Mouse (Mus musculus): ENCODE measurements around the gene Dop1b. TPM values are rescaled to one million over a fixed set of nuclear protein-coding genes. Genes with fewer than 3 reads are reported as not detected.
A peak's percentile ranks its signal among the peaks of the same experiment; 100 is the strongest.

Gene Dop1b
- total and polyA plus RNA-seq, 3 experiments: 0.90 to 4.5 (median 3.1) TPM

- no peak for TF ChIP-seq USF1 (IDR thresholded peaks at IDR 0.05; ENCODE audit: low read depth, low read length)
These were observed 104.4 kb downstream of the Dop1b start (continued) for GRCm38 (mm10) chr16:93815856-93816736.

- peaks cover 16 to 38% of the 10 kb centered on the region in 2 experiments for H3K4me1 ChIP-seq (ENCODE audit: control insufficient read depth in 1 of 2, insufficient read depth in 2 of 2)
- DNase-seq (ENCODE audit: extremely low read depth): no peak
- H3K9me3 ChIP-seq (replicated peaks; ENCODE audit: low read length): peaks cover 8% of the 10 kb centered on the region
- no peak for TF ChIP-seq MAX (IDR thresholded peaks at IDR 0.05; ENCODE audit: low read length)
- TF ChIP-seq SMC3 (IDR thresholded peaks at IDR 0.05; ENCODE audit: low read depth, low read length): no peak
- no peak for TF ChIP-seq UBTF (IDR thresholded peaks at IDR 0.05; ENCODE audit: low read depth, low read length)
- TF ChIP-seq MYC (IDR thresholded peaks at IDR 0.05; ENCODE audit: low read depth, low read length): no peak
- no peak for TF ChIP-seq JUND (conservative IDR thresholded peaks at IDR 0.05; ENCODE audit: low read depth, low read length)
- TF ChIP-seq USF2 (conservative IDR thresholded peaks at IDR 0.05; ENCODE audit: low read depth, low read length): 0 out of 2 replicates have a peak, but pooled peaks have one; percentile 12
- no peak; the same call in 1 of the 2 replicates for TF ChIP-seq NRF1 (IDR thresholded peaks at IDR 0.05; ENCODE audit: low read depth, low read length)
- TF ChIP-seq ZNF384 (IDR thresholded peaks at IDR 0.05; ENCODE audit: low read depth, low read length): no peak
- 0 out of 2 replicates have a peak, but pooled peaks have one; percentile 2 for TF ChIP-seq KAT2A (IDR thresholded peaks at IDR 0.05; ENCODE audit: insufficient replicate concordance, low read length)
- no peak for TF ChIP-seq RAD21 (IDR thresholded peaks at IDR 0.05; ENCODE audit: low read depth, low read length)
- no peak for TF ChIP-seq SIN3A (IDR thresholded peaks at IDR 0.05; ENCODE audit: low read length)
- no peak for TF ChIP-seq BHLHE40 (IDR thresholded peaks at IDR 0.05; ENCODE audit: low read depth, low read length)
- TF ChIP-seq TBP (conservative IDR thresholded peaks at IDR 0.05; ENCODE audit: low read depth, low read length): no peak
- no peak for TF ChIP-seq ZMIZ1 (IDR thresholded peaks at IDR 0.05; ENCODE audit: low read depth, low read length)
- H3K27ac ChIP-seq (ENCODE audit: insufficient read depth, low read depth): peak overlapping the region; percentile 97
- H3K4me3 ChIP-seq (replicated peaks in 1 of 3; ENCODE audit: low read depth in 2 of 3, low read length in 2 of 3, poor library complexity in 1 of 3): peak overlapping the region in 1 of 3 experiments; percentile 10
- H3K27me3 ChIP-seq (replicated peaks): no peaks in the 10 kb centered on the region
- dilution Hi-C loops (cut with MboI; ENCODE audit: extremely low pct_ligation_motif_present, extremely low pct_unique_long_range_greater_than_20kb, low sequenced_read_pairs): no loop called here
- no peaks in the 10 kb centered on the region for H3K36me3 ChIP-seq (replicated peaks in 1 of 2; ENCODE audit: control insufficient read depth in 1 of 2, insufficient read depth in 1 of 2, low read length in 1 of 2)
- no peaks in the 10 kb centered on the region for H3K79me2 ChIP-seq (replicated peaks; ENCODE audit: control insufficient read depth, extremely low read depth, insufficient read depth, poor library complexity, severe bottlenecking)
- in situ Hi-C loops (cut with MboI; ENCODE audit: low pct_ligation_motif_present, low pct_unique_long_range_greater_than_20kb, low sequenced_read_pairs): no loop called here
- H3K9ac ChIP-seq (ENCODE audit: insufficient read depth, low read depth): peak overlapping the region; percentile 26
- peak overlapping the region; percentile 45; the same call in 1 of the 2 replicates for H3K4me2 ChIP-seq (ENCODE audit: insufficient read depth, low read depth, poor library complexity, severe bottlenecking)
These were observed 105.2 kb downstream of the Dop1b start for GRCm38 (mm10) chr16:93816861-93817260.

DNA sequence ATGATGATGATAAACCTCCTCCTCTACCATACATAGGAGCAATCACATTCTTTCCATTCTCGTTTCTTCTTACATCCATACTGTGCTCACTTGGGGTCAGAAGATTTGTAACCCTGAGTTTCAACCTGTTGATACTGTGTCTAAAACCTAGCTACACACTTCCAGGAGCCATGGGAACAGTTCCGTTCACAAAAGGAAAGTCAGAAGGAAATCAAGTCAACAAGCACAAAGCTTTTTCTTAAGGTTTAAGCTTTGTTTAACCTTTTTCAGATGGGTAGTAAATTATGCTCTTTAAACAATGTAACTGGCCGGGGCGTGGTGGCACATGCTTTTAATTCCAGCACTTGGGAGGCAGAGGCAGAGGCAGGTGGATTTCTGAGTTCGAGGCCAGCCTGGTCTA lies 105.7 kb downstream of the Dop1b start:
- Histone ChIP-seq H3K79me2 (replicated peaks; ENCODE audit: control insufficient read depth, extremely low read depth, insufficient read depth, poor library complexity, severe bottlenecking) (no peaks in the 10 kb centered on the region), H3K36me3 (replicated peaks in 1 of 2; ENCODE audit: control insufficient read depth in 1 of 2, insufficient read depth in 1 of 2, low read length in 1 of 2) (no peaks in the 10 kb centered on the region), H3K4me1 (ENCODE audit: control insufficient read depth in 1 of 2, insufficient read depth in 2 of 2) (peaks cover 16 to 38% of the 10 kb centered on the region in 2 experiments), H3K4me3 (replicated peaks in 1 of 3; ENCODE audit: low read depth in 2 of 3, low read length in 2 of 3, poor library complexity in 1 of 3) (no peak overlapping the region), H3K9me3 (replicated peaks; ENCODE audit: low read length) (peaks cover 6% of the 10 kb centered on the region), H3K27ac (ENCODE audit: insufficient read depth, low read depth) (peak overlapping the region; percentile 97), H3K4me2 (ENCODE audit: insufficient read depth, low read depth, poor library complexity, severe bottlenecking) (peak overlapping the region; percentile 45; the same call in 1 of the 2 replicates), H3K9ac (ENCODE audit: insufficient read depth, low read depth) (peak overlapping the region; percentile 26), H3K27me3 (replicated peaks) (no peaks in the 10 kb centered on the region)
- TF ChIP-seq ZNF384 (IDR thresholded peaks at IDR 0.05; ENCODE audit: low read depth, low read length) (no peak), ZMIZ1 (IDR thresholded peaks at IDR 0.05; ENCODE audit: low read depth, low read length) (no peak), CTCF (conservative IDR thresholded peaks at IDR 0.05 in 1 of 2, IDR thresholded peaks at IDR 0.05 in 1 of 2; ENCODE audit: low read depth in 2 of 2, low read length in 2 of 2) (no peak), MAX (IDR thresholded peaks at IDR 0.05; ENCODE audit: low read length) (no peak), KAT2A (IDR thresholded peaks at IDR 0.05; ENCODE audit: insufficient replicate concordance, low read length) (no peak), SMC3 (IDR thresholded peaks at IDR 0.05; ENCODE audit: low read depth, low read length) (no peak), NELFE (IDR thresholded peaks at IDR 0.05; ENCODE audit: low read depth, low read length) (no peak), EP300 (IDR thresholded peaks at IDR 0.05; ENCODE audit: low read length) (no peak), MXI1 (IDR thresholded peaks at IDR 0.05; ENCODE audit: low read depth, low read length) (no peak), JUND (conservative IDR thresholded peaks at IDR 0.05; ENCODE audit: low read depth, low read length) (no peak), ETS1 (conservative IDR thresholded peaks at IDR 0.05; ENCODE audit: low read depth, low read length) (no peak), PAX5 (IDR thresholded peaks at IDR 0.05; ENCODE audit: low read length) (no peak), NRF1 (IDR thresholded peaks at IDR 0.05; ENCODE audit: low read depth, low read length) (no peak)
- in situ Hi-C loops (cut with MboI; ENCODE audit: low pct_ligation_motif_present, low pct_unique_long_range_greater_than_20kb, low sequenced_read_pairs) (no loop called here), dilution Hi-C loops (cut with MboI; ENCODE audit: extremely low pct_ligation_motif_present, extremely low pct_unique_long_range_greater_than_20kb, low sequenced_read_pairs) (no loop called here)
- DNase-seq (ENCODE audit: extremely low read depth): no peak
